Mouse (Mus musculus) CH12.LX (cell line): ENCODE measurements around the gene Armc12.

Source experiments
- BHLHE40 ChIP-seq: IDR thresholded peaks from 2 replicates; pipeline ENCODE4 v1.6.1; 2011; ENCODE audit warnings: mild to moderate bottlenecking, low read depth, low read length, improper control_type of control experiment
- CTCF ChIP-seq, 2 experiments: IDR thresholded peaks in 1 of 2; conservative IDR thresholded peaks in 1 of 2; 2 replicates each; pipeline ENCODE4 v1.5.1; 2011 to 2012; ENCODE audit warnings: low read depth in 2 of 2, low read length in 2 of 2, improper control_type of control experiment in 1 of 2, inconsistent platforms in 1 of 2, mild to moderate bottlenecking in 1 of 2, moderate library complexity in 1 of 2
- E2F4 ChIP-seq: IDR thresholded peaks from 2 replicates; pipeline ENCODE4 v1.6.1; 2011; ENCODE audit warnings: low read depth, low read length, improper control_type of control experiment; ENCODE audit not compliant: insufficient replicate concordance
- EP300 ChIP-seq: IDR thresholded peaks from 2 replicates; pipeline ENCODE4 v1.6.1; 2011; ENCODE audit warnings: low read length, improper control_type of control experiment
- HCFC1 ChIP-seq: IDR thresholded peaks from 2 replicates; pipeline ENCODE4 v1.6.1; 2012; ENCODE audit warnings: low read depth, mild to moderate bottlenecking, inconsistent platforms, low read length, improper control_type of control experiment
- MAFK ChIP-seq: IDR thresholded peaks from 2 replicates; pipeline ENCODE4 v1.6.1; 2011; ENCODE audit warnings: low read length, improper control_type of control experiment; ENCODE audit not compliant: insufficient replicate concordance
- MEF2A ChIP-seq: IDR thresholded peaks from 2 replicates; pipeline ENCODE4 v1.6.1; 2014; ENCODE audit warnings: low read depth, mild to moderate bottlenecking, inconsistent platforms, low read length, improper control_type of control experiment, borderline replicate concordance
- MXI1 ChIP-seq: IDR thresholded peaks from 2 replicates; pipeline ENCODE4 v1.6.1; 2011; ENCODE audit warnings: mild to moderate bottlenecking, low read depth, low read length, improper control_type of control experiment
- NELFE ChIP-seq: IDR thresholded peaks from 2 replicates; pipeline ENCODE4 v1.6.1; 2011; ENCODE audit warnings: low read depth, low read length, improper control_type of control experiment
- POLR2A ChIP-seq: IDR thresholded peaks from 2 replicates; pipeline ENCODE4 v1.6.1; 2011; ENCODE audit warnings: low read depth, mild to moderate bottlenecking, improper control_type of control experiment, low read length
- TCF12 ChIP-seq: IDR thresholded peaks from 2 replicates; pipeline ENCODE4 v1.6.1; 2014; ENCODE audit warnings: low read depth, mild to moderate bottlenecking, inconsistent platforms, low read length, improper control_type of control experiment
- USF1 ChIP-seq: IDR thresholded peaks from 2 replicates; pipeline ENCODE4 v1.6.1; 2014; ENCODE audit warnings: low read depth, mild to moderate bottlenecking, inconsistent platforms, low read length, improper control_type of control experiment
- USF2 ChIP-seq: conservative IDR thresholded peaks from 2 replicates; pipeline ENCODE4 v1.6.1; 2011; ENCODE audit warnings: low read depth, low read length, improper control_type of control experiment

DNA sequence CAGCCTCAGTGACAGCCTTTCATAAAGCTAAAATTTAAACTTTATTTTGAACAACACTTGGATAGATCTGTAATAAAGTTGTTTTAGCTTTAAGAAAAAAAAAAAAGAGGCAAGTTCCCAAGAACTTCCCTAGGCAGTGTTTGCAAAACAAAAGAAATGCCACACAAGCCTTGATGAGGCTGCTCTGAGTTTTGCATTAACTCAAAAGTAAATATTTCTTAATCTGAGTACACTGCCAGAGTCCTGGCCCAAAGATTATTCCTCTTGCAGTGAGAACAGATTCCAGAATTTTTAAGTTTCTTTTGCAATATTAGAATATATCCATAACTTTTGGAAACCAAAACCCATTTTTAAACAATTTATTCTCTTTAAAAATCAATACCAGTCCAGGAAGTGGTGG is 34.6 kb downstream of the Armc12 start:
- TF ChIP-seq E2F4 (no peak), USF2 (no peak), HCFC1 (no peak), POLR2A (no peak), USF1 (no peak), MAFK (no peak), TCF12 (no peak), NELFE (no peak), MEF2A (no peak), EP300 (no peak), CTCF (conservative IDR thresholded peaks at IDR 0.05 in 1 of 2, IDR thresholded peaks at IDR 0.05 in 1 of 2; ENCODE audit: low read depth in 2 of 2, low read length in 2 of 2) (no peak), BHLHE40 (no peak), MXI1 (no peak)
